Mouse (Mus musculus): ENCODE data around the gene Gtf2h4. TPM values are rescaled to one million over a fixed set of nuclear protein-coding genes. Genes with fewer than 3 reads are reported as not detected.

The Gtf2h4 gene
- polyA plus RNA-seq, 1 experiment from 2014 or later = 42.7 TPM

DNA sequence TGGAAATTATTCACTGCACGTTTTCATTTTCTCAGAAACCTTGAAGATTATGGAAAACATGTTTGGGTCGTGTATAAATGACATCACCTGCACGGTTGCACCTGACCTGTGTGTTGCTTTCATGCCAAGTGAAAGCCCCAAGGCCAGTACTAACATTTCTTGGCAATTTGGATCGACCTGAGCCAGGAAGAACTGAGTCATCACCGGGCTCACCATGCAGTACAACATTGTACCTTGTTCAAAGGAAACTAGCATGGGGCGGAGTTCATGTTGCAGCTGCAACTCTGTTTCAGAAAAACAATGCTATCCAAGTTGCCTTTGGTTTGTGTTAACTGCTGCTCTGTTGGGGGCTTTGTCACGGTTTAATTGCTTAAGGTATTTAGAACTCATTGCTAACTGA is 34.4 kb upstream of the Gtf2h4 start:
- Histone ChIP-seq H3K27ac (ENCODE audit: low read length) (no peak overlapping the region), H3K36me3 (ENCODE audit: control insufficient read depth, insufficient read depth, low read length) (no peaks in the 10 kb centered on the region), H3K4me1 (ENCODE audit: control insufficient read depth, insufficient read depth, low read length) (peaks cover 15% of the 10 kb centered on the region), H3K4me2 (replicated peaks; ENCODE audit: low read depth, low read length) (no peak overlapping the region), H3K27me3 (ENCODE audit: control insufficient read depth, insufficient read depth, low read length) (no peaks in the 10 kb centered on the region), H3K9me3 (ENCODE audit: control insufficient read depth, low read depth, low read length) (no peaks in the 10 kb centered on the region), H3K9ac (replicated peaks; ENCODE audit: low read depth, low read length) (no peak overlapping the region), H3K4me3 (ENCODE audit: low read depth, low read length) (no peak overlapping the region)
- 69% methylated on average over 7 of the region's 7 CpGs for WGBS
- ATAC-seq (ENCODE audit: insufficient number of reproducible peaks, insufficient read depth, low FRiP score, low read depth) = no peak

DNA sequence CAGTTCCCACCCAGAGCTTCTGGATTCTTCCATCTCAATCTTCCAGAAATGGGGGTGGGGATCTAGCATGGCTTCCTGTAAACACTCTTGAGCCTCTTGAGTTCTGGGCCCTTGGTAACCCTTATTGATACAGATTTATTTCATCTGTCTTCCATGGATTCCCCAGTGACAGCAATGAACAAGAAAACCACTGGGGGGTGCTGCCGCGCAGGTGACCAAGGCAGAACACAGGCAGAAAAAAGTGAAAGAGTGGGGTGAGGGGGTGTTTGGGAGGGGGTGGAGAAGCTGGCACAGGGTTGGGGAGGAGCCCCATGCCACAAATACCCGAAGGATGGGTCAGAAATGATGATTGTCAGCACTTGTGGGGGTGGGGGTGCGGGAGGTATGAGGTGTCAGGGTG is 32.3 kb upstream of the Gtf2h4 start:
- ATAC-seq (ENCODE audit: insufficient number of reproducible peaks, insufficient read depth, low FRiP score, low read depth) = no peak

DNA sequence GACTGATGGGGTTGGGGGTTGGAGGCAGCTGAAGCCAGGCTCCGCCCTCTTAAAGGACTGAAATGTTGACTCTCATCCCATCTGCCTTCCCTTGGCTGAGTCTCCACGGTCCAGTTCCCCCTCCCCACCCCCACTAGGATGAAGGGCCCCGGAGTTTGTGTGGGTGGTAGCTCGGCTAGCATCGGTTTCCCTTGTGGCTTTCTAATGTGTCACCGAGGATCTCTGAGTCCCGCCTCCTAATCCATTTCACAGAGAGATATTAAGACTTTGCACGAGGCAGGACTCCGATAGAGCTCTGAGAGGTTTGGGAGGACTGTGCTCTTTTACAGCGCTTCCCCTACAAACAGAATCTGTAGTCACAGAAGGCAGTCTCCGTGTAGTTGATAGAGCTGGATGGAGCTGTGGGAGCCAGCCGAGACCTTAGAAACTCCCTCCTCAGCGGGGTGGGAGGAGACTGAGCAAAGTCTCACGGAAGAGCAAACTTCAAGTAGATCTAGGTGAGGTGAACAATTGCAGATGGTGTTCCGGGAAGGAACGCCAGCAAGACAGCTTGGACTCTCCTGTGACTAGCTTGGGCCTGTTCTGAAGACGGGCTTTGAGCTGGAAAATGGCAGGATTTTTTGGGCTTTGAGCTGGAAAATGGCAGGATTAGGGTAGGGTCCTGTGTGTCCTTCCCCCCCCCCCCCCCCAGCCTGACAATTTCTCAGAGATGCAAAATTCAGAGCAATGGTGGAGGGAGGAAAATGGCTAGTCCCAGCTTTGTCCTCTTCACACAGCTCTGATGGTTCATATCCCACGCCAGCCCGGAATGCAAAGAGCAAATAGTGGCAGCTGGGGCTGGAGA is 31.3 kb upstream of the Gtf2h4 start, which contains the start of gene Ddr1:
Gene Ddr1, minus strand, starts transcription at position 1 of the 844 bp plus-strand sequence.
- H3K4me2 ChIP-seq (replicated peaks; ENCODE audit: low read depth, low read length) = peak within 1 kb of the TSS; percentile 64
- peaks cover 13% of the 10 kb centered on the region for H3K4me1 ChIP-seq (ENCODE audit: control insufficient read depth, insufficient read depth, low read length)
- WGBS = 7% methylated on average over 19 of the region's 19 CpGs
- no peaks in the 10 kb centered on the region for H3K36me3 ChIP-seq (ENCODE audit: control insufficient read depth, insufficient read depth, low read length)
- H3K4me3 ChIP-seq (ENCODE audit: low read depth, low read length) = peak within 1 kb of the TSS; percentile 30
- no peaks in the 10 kb centered on the region for H3K9me3 ChIP-seq (ENCODE audit: control insufficient read depth, low read depth, low read length)
- H3K27ac ChIP-seq (ENCODE audit: low read length) = peak within 1 kb of the TSS; percentile 95
- peak; percentile 39; the same call in 1 of the 2 replicates for ATAC-seq (ENCODE audit: insufficient number of reproducible peaks, insufficient read depth, low FRiP score, low read depth)
- H3K9ac ChIP-seq (replicated peaks; ENCODE audit: low read depth, low read length) = peak within 1 kb of the TSS; percentile 31; the same call in 1 of the 2 replicates
- no peaks in the 10 kb centered on the region for H3K27me3 ChIP-seq (ENCODE audit: control insufficient read depth, insufficient read depth, low read length)

More for the DNA sequence above, 32.3 kb upstream of the Gtf2h4 start:
- WGBS = 27% methylated on average over 4 of the region's 4 CpGs
- H3K27ac ChIP-seq (ENCODE audit: low read length) = peak overlapping the region; percentile 95; the same call in 1 of the 2 replicates
- no peak overlapping the region for H3K4me2 ChIP-seq (replicated peaks; ENCODE audit: low read depth, low read length)
- no peak overlapping the region for H3K4me3 ChIP-seq (ENCODE audit: low read depth, low read length)
- H3K4me1 ChIP-seq (ENCODE audit: control insufficient read depth, insufficient read depth, low read length) = peaks cover 16% of the 10 kb centered on the region
- no peaks in the 10 kb centered on the region for H3K36me3 ChIP-seq (ENCODE audit: control insufficient read depth, insufficient read depth, low read length)
- no peak overlapping the region for H3K9ac ChIP-seq (replicated peaks; ENCODE audit: low read depth, low read length)
- no peaks in the 10 kb centered on the region for H3K27me3 ChIP-seq (ENCODE audit: control insufficient read depth, insufficient read depth, low read length)
- no peaks in the 10 kb centered on the region for H3K9me3 ChIP-seq (ENCODE audit: control insufficient read depth, low read depth, low read length)

DNA sequence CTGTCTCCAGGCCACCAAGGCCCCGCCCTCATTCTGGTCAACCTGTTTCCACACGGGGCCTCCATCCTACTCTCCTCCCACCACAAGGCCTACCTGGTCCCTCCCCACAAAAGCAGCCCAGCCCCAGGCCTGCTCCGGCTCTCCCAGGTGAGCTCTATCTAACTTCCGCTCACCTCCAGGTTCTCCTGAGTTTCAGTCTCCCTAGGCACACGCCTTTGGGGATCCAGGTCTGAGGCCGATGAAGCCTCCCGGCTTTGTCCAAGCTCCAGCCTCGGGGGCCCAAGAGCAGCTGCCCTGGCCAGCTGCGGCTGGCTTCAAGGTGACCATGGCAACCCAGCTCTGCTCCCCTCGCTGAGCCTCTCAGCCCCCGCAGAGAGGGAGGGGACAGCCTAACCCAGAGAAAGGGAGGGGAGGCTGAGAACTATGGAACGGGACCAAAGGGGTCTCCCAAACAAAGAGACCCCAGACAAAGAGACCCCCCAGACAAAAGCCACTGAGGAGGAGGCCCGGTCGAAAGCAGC is 30.3 kb upstream of the Gtf2h4 start:
- peak; percentile 46; the same call in 1 of the 2 replicates for ATAC-seq (ENCODE audit: insufficient number of reproducible peaks, insufficient read depth, low FRiP score, low read depth)
- peak overlapping the region; percentile 30 for H3K4me3 ChIP-seq (ENCODE audit: low read depth, low read length)
- peak overlapping the region; percentile 95 for H3K27ac ChIP-seq (ENCODE audit: low read length)
- WGBS = 2% methylated on average over 14 of the region's 14 CpGs
- peaks cover 20% of the 10 kb centered on the region for H3K4me1 ChIP-seq (ENCODE audit: control insufficient read depth, insufficient read depth, low read length)
- H3K36me3 ChIP-seq (ENCODE audit: control insufficient read depth, insufficient read depth, low read length) = no peaks in the 10 kb centered on the region; the same call in 1 of the 2 replicates
- no peaks in the 10 kb centered on the region for H3K9me3 ChIP-seq (ENCODE audit: control insufficient read depth, low read depth, low read length)
- no peaks in the 10 kb centered on the region for H3K27me3 ChIP-seq (ENCODE audit: control insufficient read depth, insufficient read depth, low read length)
- peak overlapping the region; percentile 31; the same call in 1 of the 2 replicates for H3K9ac ChIP-seq (replicated peaks; ENCODE audit: low read depth, low read length)
- H3K4me2 ChIP-seq (replicated peaks; ENCODE audit: low read depth, low read length) = peak overlapping the region; percentile 64

DNA sequence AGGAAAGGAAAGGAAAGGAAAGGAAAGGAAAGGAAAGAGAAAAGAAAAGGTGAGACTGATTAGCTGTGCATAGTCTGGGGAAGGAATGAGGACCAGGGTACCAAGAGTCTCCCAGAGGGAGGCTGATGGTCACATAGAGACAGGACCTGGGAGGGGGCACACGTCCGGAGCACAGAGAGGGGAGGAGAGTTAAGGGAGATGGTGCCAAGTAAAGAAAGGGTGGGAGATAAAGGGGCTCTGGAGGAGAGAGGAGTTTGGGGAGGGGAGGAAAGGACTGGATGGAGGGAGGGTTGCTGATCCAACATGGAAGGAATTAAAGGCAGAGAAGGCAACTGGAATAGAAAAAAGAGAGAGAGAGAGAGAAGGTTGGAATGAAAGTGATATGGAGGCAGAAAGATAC is 29.5 kb upstream of the Gtf2h4 start:
- H3K27me3 ChIP-seq (ENCODE audit: control insufficient read depth, insufficient read depth, low read length) = no peaks in the 10 kb centered on the region
- no peak for ATAC-seq (ENCODE audit: insufficient number of reproducible peaks, insufficient read depth, low FRiP score, low read depth)
- peak overlapping the region; percentile 79 for H3K4me2 ChIP-seq (replicated peaks; ENCODE audit: low read depth, low read length)
- no peaks in the 10 kb centered on the region for H3K9me3 ChIP-seq (ENCODE audit: control insufficient read depth, low read depth, low read length)
- peak overlapping the region; percentile 95 for H3K27ac ChIP-seq (ENCODE audit: low read length)
- peaks cover 25% of the 10 kb centered on the region for H3K4me1 ChIP-seq (ENCODE audit: control insufficient read depth, insufficient read depth, low read length)
- no peaks in the 10 kb centered on the region; the same call in 1 of the 2 replicates for H3K36me3 ChIP-seq (ENCODE audit: control insufficient read depth, insufficient read depth, low read length)
- peak overlapping the region; percentile 61; the same call in 1 of the 2 replicates for H3K4me3 ChIP-seq (ENCODE audit: low read depth, low read length)
- 13% methylated on average over 2 of the region's 2 CpGs for WGBS
- H3K9ac ChIP-seq (replicated peaks; ENCODE audit: low read depth, low read length) = peak overlapping the region; percentile 69; the same call in 1 of the 2 replicates

DNA sequence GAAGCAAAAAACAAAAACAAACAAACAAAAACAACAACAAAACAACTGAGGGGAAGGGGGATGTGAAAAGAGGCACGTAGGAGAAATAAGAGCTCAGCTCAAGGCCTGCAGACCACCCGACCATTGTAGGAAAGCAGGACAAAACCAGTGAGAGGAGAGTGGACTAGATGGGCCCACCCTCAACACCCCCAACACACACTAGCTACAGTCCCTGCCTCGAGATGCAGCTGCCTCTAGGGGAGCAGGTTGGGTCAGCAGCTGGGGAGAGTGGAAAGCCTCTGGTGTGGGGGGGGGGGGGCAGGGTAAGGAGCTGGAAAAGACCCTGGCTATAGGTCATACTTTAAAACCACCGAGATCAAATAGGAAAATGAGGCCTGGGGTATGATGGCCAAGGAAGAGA is 29.1 kb upstream of the Gtf2h4 start:
- 9% methylated on average over 4 of the region's 4 CpGs for WGBS
- no peaks in the 10 kb centered on the region for H3K27me3 ChIP-seq (ENCODE audit: control insufficient read depth, insufficient read depth, low read length)
- peak overlapping the region; percentile 69; the same call in 1 of the 2 replicates for H3K9ac ChIP-seq (replicated peaks; ENCODE audit: low read depth, low read length)
- H3K9me3 ChIP-seq (ENCODE audit: control insufficient read depth, low read depth, low read length) = no peaks in the 10 kb centered on the region
- peak overlapping the region; percentile 61 for H3K4me3 ChIP-seq (ENCODE audit: low read depth, low read length)
- H3K36me3 ChIP-seq (ENCODE audit: control insufficient read depth, insufficient read depth, low read length) = no peaks in the 10 kb centered on the region; the same call in 1 of the 2 replicates
- H3K4me1 ChIP-seq (ENCODE audit: control insufficient read depth, insufficient read depth, low read length) = peaks cover 27% of the 10 kb centered on the region
- no peak for ATAC-seq (ENCODE audit: insufficient number of reproducible peaks, insufficient read depth, low FRiP score, low read depth)
- peak overlapping the region; percentile 95 for H3K27ac ChIP-seq (ENCODE audit: low read length)
- H3K4me2 ChIP-seq (replicated peaks; ENCODE audit: low read depth, low read length) = peak overlapping the region; percentile 79

DNA sequence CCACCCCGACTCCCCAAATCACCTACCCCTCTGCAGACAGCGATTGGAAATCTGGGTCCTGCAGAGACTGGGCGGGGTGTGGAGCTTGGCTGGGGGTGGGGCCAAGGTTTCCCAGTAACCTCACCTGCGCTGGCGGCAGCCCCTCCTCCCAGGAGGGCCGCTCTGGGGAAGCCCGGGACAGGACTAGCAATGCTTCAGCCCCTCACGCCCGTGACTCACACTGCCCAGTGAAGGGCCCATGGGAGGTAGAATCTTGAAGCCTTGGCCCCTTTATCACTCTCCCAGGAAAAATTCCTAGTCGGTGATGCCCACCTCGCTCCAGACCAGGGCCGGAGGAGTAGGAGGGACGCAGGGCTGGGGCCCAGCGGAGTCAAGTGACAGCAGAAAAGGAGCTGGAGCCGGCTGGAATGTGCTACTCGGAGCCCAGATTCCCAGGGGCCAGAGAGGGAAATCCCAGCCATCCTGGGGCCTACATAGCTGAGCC is 28.5 kb upstream of the Gtf2h4 start:
- Histone ChIP-seq H3K9me3 (ENCODE audit: control insufficient read depth, low read depth, low read length) (no peaks in the 10 kb centered on the region), H3K9ac (replicated peaks; ENCODE audit: low read depth, low read length) (peak overlapping the region; percentile 69), H3K36me3 (ENCODE audit: control insufficient read depth, insufficient read depth, low read length) (no peaks in the 10 kb centered on the region; the same call in 1 of the 2 replicates), H3K4me1 (ENCODE audit: control insufficient read depth, insufficient read depth, low read length) (peaks cover 33% of the 10 kb centered on the region), H3K27ac (ENCODE audit: low read length) (peak overlapping the region; percentile 95), H3K27me3 (ENCODE audit: control insufficient read depth, insufficient read depth, low read length) (no peaks in the 10 kb centered on the region), H3K4me3 (ENCODE audit: low read depth, low read length) (peak overlapping the region; percentile 61), H3K4me2 (replicated peaks; ENCODE audit: low read depth, low read length) (peak overlapping the region; percentile 79)
- ATAC-seq (ENCODE audit: insufficient number of reproducible peaks, insufficient read depth, low FRiP score, low read depth) = peak; percentile 28
- WGBS = 3% methylated on average over 15 of the region's 16 CpGs

DNA sequence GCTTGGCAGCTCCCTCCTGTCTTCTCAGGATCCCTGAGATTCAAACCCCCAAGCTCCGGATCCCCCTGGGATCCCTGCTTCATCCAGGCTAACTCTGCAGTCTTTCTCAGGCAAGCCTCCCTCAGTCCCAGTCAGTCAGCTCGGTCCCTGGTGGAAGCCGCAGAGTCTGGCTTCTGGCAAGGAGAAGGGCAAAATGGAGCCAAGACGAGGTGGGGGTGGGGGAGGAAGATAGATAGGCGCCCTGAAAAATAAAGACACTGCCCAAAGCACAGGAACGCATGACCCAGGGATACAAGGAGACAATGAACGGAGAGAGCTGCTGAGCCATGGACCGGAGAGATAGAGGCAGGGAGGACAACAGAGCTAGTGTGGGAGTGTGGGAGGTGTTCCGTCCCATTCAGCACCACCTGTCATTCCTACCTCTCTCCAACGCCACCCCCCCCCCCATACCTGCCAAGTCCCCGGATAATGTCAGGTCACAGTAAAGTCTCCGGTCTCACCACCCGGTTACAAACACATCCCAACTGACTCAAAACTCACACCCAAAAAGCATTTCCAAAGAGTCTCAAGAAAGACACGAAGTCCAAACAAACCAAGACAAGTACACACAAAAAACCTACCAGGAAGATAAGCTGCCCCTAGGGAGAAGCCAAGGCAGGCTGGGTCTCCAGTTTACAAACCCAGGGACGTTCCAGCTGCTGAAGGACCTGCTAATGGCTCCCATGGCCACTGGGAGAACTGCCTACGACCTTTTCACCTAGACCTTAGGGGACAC is 27.9 kb upstream of the Gtf2h4 start:
- no peaks in the 10 kb centered on the region for H3K27me3 ChIP-seq (ENCODE audit: control insufficient read depth, insufficient read depth, low read length)

More for the DNA sequence above, 27.9 kb upstream of the Gtf2h4 start:
- 4% methylated on average over 16 of the region's 16 CpGs for WGBS
- Histone ChIP-seq H3K27ac (ENCODE audit: low read length) (peak overlapping the region; percentile 95), H3K4me2 (replicated peaks; ENCODE audit: low read depth, low read length) (peak overlapping the region; percentile 79), H3K9ac (replicated peaks; ENCODE audit: low read depth, low read length) (peak overlapping the region; percentile 69), H3K36me3 (ENCODE audit: control insufficient read depth, insufficient read depth, low read length) (no peaks in the 10 kb centered on the region; the same call in 1 of the 2 replicates), H3K4me3 (ENCODE audit: low read depth, low read length) (peak overlapping the region; percentile 61), H3K9me3 (ENCODE audit: control insufficient read depth, low read depth, low read length) (no peaks in the 10 kb centered on the region), H3K4me1 (ENCODE audit: control insufficient read depth, insufficient read depth, low read length) (peaks cover 39% of the 10 kb centered on the region)
- no peak for ATAC-seq (ENCODE audit: insufficient number of reproducible peaks, insufficient read depth, low FRiP score, low read depth)
